Mouse (Mus musculus) embryonic fibroblast, embryonic 13.5 days (primary cell): ENCODE data around the gene Tox2.

Experiments
- CTCF ChIP-seq: IDR thresholded peaks from 2 replicates; pipeline ENCODE4 v1.5.1; 2011; ENCODE audit warnings: mild to moderate bottlenecking, control low read depth, low read length, moderate library complexity, borderline replicate concordance; ENCODE audit not compliant: insufficient read depth
- POLR2A ChIP-seq: IDR thresholded peaks from 2 replicates; pipeline ENCODE4 v1.6.1; 2011; ENCODE audit warnings: low read depth, mild to moderate bottlenecking, control low read depth, low read length, moderate library complexity

- TF ChIP-seq POLR2A (no peak), CTCF (no peak)
These were observed 38.9 kb downstream of the Tox2 start for GRCm38 (mm10) chr2:163241867-163242266.
